Comparison of ENCODE assay signal across 15 mouse cellular contexts in the genomic region with DNA sequence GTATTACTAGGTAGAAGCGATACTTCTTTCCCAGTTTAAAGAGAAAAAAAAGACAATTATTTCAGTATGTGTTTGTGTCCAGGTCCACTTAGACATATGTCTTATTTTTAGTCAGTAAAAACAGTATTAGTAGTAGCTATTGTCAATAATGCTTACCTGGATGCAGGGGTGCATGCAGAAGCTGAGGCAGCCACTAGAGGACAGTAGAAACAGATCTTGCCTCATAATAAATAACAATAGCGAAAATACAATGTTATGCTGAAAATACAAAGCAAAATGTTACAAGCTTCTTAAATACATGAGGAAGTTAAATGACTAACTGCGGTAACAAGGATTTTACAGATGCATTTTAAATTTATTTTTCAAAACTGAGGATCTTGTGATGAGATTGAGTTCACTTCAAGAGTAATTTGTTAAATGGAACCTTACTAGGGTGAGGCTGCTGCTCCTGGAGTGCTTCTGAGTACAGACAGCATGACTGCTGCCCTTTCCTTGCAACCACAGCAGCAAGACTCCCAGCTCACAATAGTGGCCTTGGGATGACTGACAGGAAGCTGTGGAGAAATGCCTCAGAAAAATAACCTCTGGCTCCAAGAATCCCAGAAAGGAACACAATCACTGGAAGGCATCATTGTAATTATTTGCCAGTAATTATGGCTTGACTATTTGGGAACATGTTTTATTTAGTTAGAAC.
A peak's percentile ranks its signal among the peaks of the same experiment; 100 is the strongest.
DNase-seq lines count a peak whose midpoint lies in the region; ATAC-seq and TF ChIP-seq lines count a peak whose summit lies in the region.
"Had no signal": no experiment of that assay in that cellular context is flagged by ENCODE, and none has a peak within 500 bp of the region (broad histone marks: within the 10 kb centered on the region; RNA-seq: fewer than 3 reads in every experiment).

No protein-coding gene starts in this region.

- 62% methylated on average over 3 of the region's 3 CpGs for WGBS in heart, postnatal 0 days
- 64% methylated on average over 3 of the region's 3 CpGs for WGBS in heart, embryonic 10.5 days
- 67% methylated on average over 3 of the region's 3 CpGs for WGBS in liver, adult 2 months
- WGBS in liver, postnatal 0 days (ENCODE audit: insufficient replicate concordance) = 72% methylated on average over 3 of the region's 3 CpGs

- H3K4me1 ChIP-seq in heart, postnatal 0 days (ENCODE audit: control insufficient read depth, insufficient read depth) = no peaks in the 10 kb centered on the region
- no peaks in the 10 kb centered on the region for H3K4me1 ChIP-seq in heart, embryonic 10.5 days
- no peaks in the 10 kb centered on the region for H3K4me1 ChIP-seq in liver, adult 2 months (ENCODE audit: control insufficient read depth, insufficient read depth, low read length)
- H3K4me1 ChIP-seq in liver, postnatal 0 days (ENCODE audit: insufficient read depth) = no peaks in the 10 kb centered on the region
- peaks cover 0 to 7% of the 10 kb centered on the region in 2 experiments; a peak in 2 of 4 replicates for H3K4me1 ChIP-seq in MEL (ENCODE audit: control insufficient read depth in 1 of 2, insufficient read depth in 2 of 2, low read length in 2 of 2)
- H3K4me1 ChIP-seq: hindbrain, embryonic 15.5 days; lung, embryonic 15.5 days; midbrain, embryonic 15.5 days; neural tube, embryonic 13.5 days had no signal

- ATAC-seq in heart, postnatal 0 days (ENCODE audit: insufficient read depth, low read depth) = no peak
- ATAC-seq in liver, postnatal 0 days = no peak
- ATAC-seq: midbrain, embryonic 15.5 days had no signal

- no peaks in the 10 kb centered on the region for H3K27me3 ChIP-seq in heart, postnatal 0 days (ENCODE audit: control insufficient read depth, insufficient read depth, low read length)
- no peaks in the 10 kb centered on the region for H3K27me3 ChIP-seq in heart, embryonic 10.5 days (ENCODE audit: insufficient read depth, poor library complexity, severe bottlenecking)
- H3K27me3 ChIP-seq in liver, adult 2 months (ENCODE audit: control insufficient read depth, insufficient read depth, low read length) = no peaks in the 10 kb centered on the region
- H3K27me3 ChIP-seq in liver, postnatal 0 days (ENCODE audit: insufficient read depth, low read length) = no peaks in the 10 kb centered on the region
- no peaks in the 10 kb centered on the region for H3K27me3 ChIP-seq in MEL (ENCODE audit: control insufficient read depth in 1 of 2, insufficient read depth in 2 of 2, low read length in 2 of 2)
- H3K27me3 ChIP-seq: hindbrain, embryonic 15.5 days; lung, embryonic 15.5 days; midbrain, embryonic 15.5 days; neural tube, embryonic 13.5 days had no signal

- no peak for DNase-seq in heart, postnatal 0 days (ENCODE audit: low spot score)
- DNase-seq in heart, embryonic 10.5 days (ENCODE audit: low spot score) = no peak
- no peak for DNase-seq in liver, adult 2 months (ENCODE audit: extremely low read depth, low read depth, low spot score)
- DNase-seq in liver, postnatal 0 days = no peak
- DNase-seq in MEL (ENCODE audit: low read depth, low spot score) = peak; percentile 31
- DNase-seq in brain, adult 2 months (ENCODE audit: low read depth, low spot score) = peak; percentile 16
- no peak for DNase-seq in heart, adult 9 months (ENCODE audit: low spot score in 2 of 2)
- DNase-seq: gastrocnemius, adult 2 months; kidney, postnatal 10 days; retina, postnatal 1 day had no signal

- TF ChIP-seq RAD21 in MEL (IDR thresholded peaks at IDR 0.05; ENCODE audit: low read depth, low read length) = peak; percentile 63

- H3K9me3 ChIP-seq in heart, postnatal 0 days (replicated peaks; ENCODE audit: control insufficient read depth, low read length) = no peaks in the 10 kb centered on the region
- H3K9me3 ChIP-seq in heart, embryonic 10.5 days = no peaks in the 10 kb centered on the region
- no peaks in the 10 kb centered on the region for H3K9me3 ChIP-seq in liver, postnatal 0 days (ENCODE audit: low read length)
- H3K9me3 ChIP-seq in MEL (replicated peaks; ENCODE audit: insufficient read depth, low read length) = no peaks in the 10 kb centered on the region
- H3K9me3 ChIP-seq: hindbrain, embryonic 15.5 days; lung, embryonic 15.5 days; midbrain, embryonic 15.5 days; neural tube, embryonic 13.5 days had no signal

- no peak overlapping the region for H3K9ac ChIP-seq in heart, postnatal 0 days (replicated peaks; ENCODE audit: low read depth, low read length)
- H3K9ac ChIP-seq in liver, adult 2 months (ENCODE audit: low read depth, low read length) = no peak overlapping the region
- H3K9ac ChIP-seq in liver, postnatal 0 days (replicated peaks) = no peak overlapping the region
- H3K9ac ChIP-seq in MEL (ENCODE audit: control insufficient read depth, low read depth, low read length, poor library complexity, severe bottlenecking) = no peak overlapping the region
- H3K9ac ChIP-seq: hindbrain, embryonic 15.5 days; lung, embryonic 15.5 days; midbrain, embryonic 15.5 days; neural tube, embryonic 13.5 days had no signal

- no peak for TF ChIP-seq EP300 in heart, postnatal 0 days (IDR thresholded peaks at IDR 0.05; ENCODE audit: low read depth)
- TF ChIP-seq EP300 in liver, postnatal 0 days (IDR thresholded peaks at IDR 0.05; ENCODE audit: low read depth) = no peak
- TF ChIP-seq EP300 in MEL (IDR thresholded peaks at IDR 0.05; ENCODE audit: low read depth in 1 of 2, low read length in 2 of 2) = no peak

- TF ChIP-seq POLR2A in liver, adult 2 months (IDR thresholded peaks at IDR 0.05; ENCODE audit: extremely low read depth, insufficient read depth, low read length) = no peak
- no peak for TF ChIP-seq POLR2A in MEL (IDR thresholded peaks at IDR 0.05; ENCODE audit: control insufficient read depth in 1 of 2, insufficient read depth in 1 of 2, low read depth in 1 of 2, low read length in 2 of 2, poor library complexity in 1 of 2)

- no peaks in the 10 kb centered on the region for H3K79me2 ChIP-seq in liver, adult 2 months (ENCODE audit: control insufficient read depth, insufficient read depth, low read length)
- no peaks in the 10 kb centered on the region for H3K79me2 ChIP-seq in MEL (ENCODE audit: control insufficient read depth, insufficient read depth, low read length, poor library complexity)

- H3K36me3 ChIP-seq in heart, postnatal 0 days (replicated peaks; ENCODE audit: control insufficient read depth, insufficient read depth, low read length) = no peaks in the 10 kb centered on the region
- H3K36me3 ChIP-seq in heart, embryonic 10.5 days = no peaks in the 10 kb centered on the region
- no peaks in the 10 kb centered on the region for H3K36me3 ChIP-seq in liver, adult 2 months (ENCODE audit: control insufficient read depth, insufficient read depth, low read length)
- no peaks in the 10 kb centered on the region for H3K36me3 ChIP-seq in liver, postnatal 0 days (replicated peaks; ENCODE audit: insufficient read depth, low read length)
- no peaks in the 10 kb centered on the region for H3K36me3 ChIP-seq in MEL (ENCODE audit: control insufficient read depth in 1 of 2, insufficient read depth in 2 of 2, low read length in 2 of 2)
- H3K36me3 ChIP-seq: hindbrain, embryonic 15.5 days; lung, embryonic 15.5 days; midbrain, embryonic 15.5 days; neural tube, embryonic 13.5 days had no signal

- no peak overlapping the region for H3K4me3 ChIP-seq in heart, postnatal 0 days (ENCODE audit: low read depth, low read length)
- H3K4me3 ChIP-seq in heart, embryonic 10.5 days = no peak overlapping the region
- H3K4me3 ChIP-seq in liver, adult 2 months (ENCODE audit: insufficient read depth, low read depth, low read length) = no peak overlapping the region
- H3K4me3 ChIP-seq in liver, postnatal 0 days (ENCODE audit: low read depth, low read length) = no peak overlapping the region
- H3K4me3 ChIP-seq in MEL (ENCODE audit: control insufficient read depth in 1 of 2, insufficient read depth in 1 of 2, low read depth in 2 of 2, low read length in 2 of 2) = no peak overlapping the region
- H3K4me3 ChIP-seq: gastrocnemius, adult 2 months; hindbrain, embryonic 15.5 days; lung, embryonic 15.5 days; midbrain, embryonic 15.5 days; neural tube, embryonic 13.5 days had no signal

- H3K4me2 ChIP-seq in heart, postnatal 0 days (ENCODE audit: low read depth, low read length) = no peak overlapping the region
- H3K4me2 ChIP-seq in liver, postnatal 0 days (ENCODE audit: low read depth, low read length) = no peak overlapping the region
- H3K4me2 ChIP-seq: heart, embryonic 11.5 days; hindbrain, embryonic 15.5 days; lung, embryonic 15.5 days; midbrain, embryonic 15.5 days; neural tube, embryonic 13.5 days had no signal

- H3K27ac ChIP-seq in heart, postnatal 0 days (ENCODE audit: low read depth) = no peak overlapping the region
- no peak overlapping the region for H3K27ac ChIP-seq in heart, embryonic 10.5 days
- no peak overlapping the region for H3K27ac ChIP-seq in liver, adult 2 months (replicated peaks; ENCODE audit: insufficient read depth, low read depth, low read length)
- H3K27ac ChIP-seq in liver, postnatal 0 days (ENCODE audit: low read depth) = no peak overlapping the region
- H3K27ac ChIP-seq in MEL (ENCODE audit: control insufficient read depth, low read depth, low read length) = no peak overlapping the region
- H3K27ac ChIP-seq: gastrocnemius, adult 2 months; hindbrain, embryonic 15.5 days; lung, embryonic 15.5 days; midbrain, embryonic 15.5 days; neural tube, embryonic 13.5 days had no signal

- TF ChIP-seq CTCF in heart, postnatal 0 days (IDR thresholded peaks at IDR 0.05; ENCODE audit: low read depth) = peak; percentile 44
- TF ChIP-seq CTCF in liver, adult 2 months (IDR thresholded peaks at IDR 0.05; ENCODE audit: low read depth, low read length) = peak; percentile 5; the same call in 1 of the 2 replicates
- TF ChIP-seq CTCF in liver, postnatal 0 days (IDR thresholded peaks at IDR 0.05; ENCODE audit: low read depth) = no peak
- TF ChIP-seq CTCF in MEL (IDR thresholded peaks at IDR 0.05 in 2 of 3, conservative IDR thresholded peaks at IDR 0.05 in 1 of 3; ENCODE audit: control insufficient read depth in 1 of 3, insufficient read depth in 1 of 3, low read depth in 2 of 3, low read length in 3 of 3, poor library complexity in 1 of 3, severe bottlenecking in 1 of 3) = peak; percentile 38 to 66 (median 55)

TF ChIP-seq in MEL, 35 proteins besides CTCF, POLR2A, EP300 and RAD21 (continues in another document):
- peak; percentile 54 for TF ChIP-seq ZC3H11A (IDR thresholded peaks at IDR 0.05; ENCODE audit: low read depth, low read length)
- no peak for TF ChIP-seq ZKSCAN1 (IDR thresholded peaks at IDR 0.05; ENCODE audit: low read depth, low read length)
- no peak for TF ChIP-seq NELFE (IDR thresholded peaks at IDR 0.05; ENCODE audit: low read depth, low read length)
- TF ChIP-seq TAL1 (IDR thresholded peaks at IDR 0.05; ENCODE audit: low read length) = no peak
- TF ChIP-seq USF1 (IDR thresholded peaks at IDR 0.05; ENCODE audit: low read depth, low read length) = no peak
- no peak for TF ChIP-seq TCF12 (IDR thresholded peaks at IDR 0.05; ENCODE audit: low read depth, low read length)
- TF ChIP-seq HCFC1 (IDR thresholded peaks at IDR 0.05; ENCODE audit: low read depth, low read length) = no peak
- no peak for TF ChIP-seq MAX (IDR thresholded peaks at IDR 0.05; ENCODE audit: low read length)
- TF ChIP-seq SIN3A (IDR thresholded peaks at IDR 0.05; ENCODE audit: low read length) = no peak
- TF ChIP-seq NRF1 (IDR thresholded peaks at IDR 0.05; ENCODE audit: insufficient read depth, low read depth, low read length, poor library complexity, severe bottlenecking) = no peak
- no peak for TF ChIP-seq ELF1 (IDR thresholded peaks at IDR 0.05; ENCODE audit: low read depth, low read length)

Comparison
In these comparisons a context has a peak if more than half of its experiments do, and no peak if none do; other contexts are left out.
1. DNase-seq: peak in MEL (single experiment) and brain, adult 2 months (single experiment); none in heart, postnatal 0 days (single experiment), heart, embryonic 10.5 days (single experiment), liver, adult 2 months (single experiment), liver, postnatal 0 days (single experiment) and heart, adult 9 months (0 of 2).